Mouse (Mus musculus): ENCODE data around the gene Haspin.

Haspin gene

GRCm38 (mm10) chr11:73137591-73138501 is at the start of gene Haspin:
Gene Haspin (minus strand): TSS chr11:73138294.
- DNase-seq (ENCODE audit: low spot score in 2 of 2): peak; percentile 88

- DNase-seq (ENCODE audit: low spot score in 2 of 2): no peak
Observed at GRCm38 (mm10) chr11:73187231-73187630, 49.1 kb upstream of the Haspin start.

GRCm38 (mm10) chr11:73185872-73186615 is 48.0 kb upstream of the Haspin start:
- no peak for DNase-seq (ENCODE audit: low spot score in 2 of 2)

- DNase-seq (ENCODE audit: low spot score in 2 of 2): no peak
Observed at GRCm38 (mm10) chr11:73177895-73178294, 39.8 kb upstream of the Haspin start.

GRCm38 (mm10) chr11:73177509-73177875 is 39.4 kb upstream of the Haspin start:
- peak in 1 of 2 experiments; percentile 19 for DNase-seq (ENCODE audit: low spot score in 2 of 2)

- peak; percentile 92 for DNase-seq (ENCODE audit: low spot score in 2 of 2)
Observed at GRCm38 (mm10) chr11:73176608-73177508, 38.8 kb upstream of the Haspin start, which contains the start of the genes Emc6 and Tax1bp3. Gene Emc6 (minus strand): TSS chr11:73177037. Gene Tax1bp3 (plus strand): TSS chr11:73177083.

- DNase-seq (ENCODE audit: low spot score in 2 of 2): no peak
Observed at GRCm38 (mm10) chr11:73176186-73176585, 38.1 kb upstream of the Haspin start.

GRCm38 (mm10) chr11:73175612-73176011 is 37.5 kb upstream of the Haspin start:
- DNase-seq (ENCODE audit: low spot score in 2 of 2): no peak

- DNase-seq (ENCODE audit: low spot score in 2 of 2): no peak
Observed at GRCm38 (mm10) chr11:73172186-73172585, 34.1 kb upstream of the Haspin start.

- DNase-seq (ENCODE audit: low spot score in 2 of 2): peak; percentile 66 to 70
Observed at GRCm38 (mm10) chr11:73169231-73169630, 31.1 kb upstream of the Haspin start.

GRCm38 (mm10) chr11:73168576-73168975 is 30.5 kb upstream of the Haspin start:
- DNase-seq (ENCODE audit: low spot score in 2 of 2): no peak

- no peak for DNase-seq (ENCODE audit: low spot score in 2 of 2)
Observed at GRCm38 (mm10) chr11:73168071-73168470, 30.0 kb upstream of the Haspin start.

GRCm38 (mm10) chr11:73162284-73162683 is 24.2 kb upstream of the Haspin start:
- no peak for DNase-seq (ENCODE audit: low spot score in 2 of 2)

GRCm38 (mm10) chr11:73161616-73162015 is 23.5 kb upstream of the Haspin start:
- no peak for DNase-seq (ENCODE audit: low spot score in 2 of 2)

GRCm38 (mm10) chr11:73160811-73161200 is 22.7 kb upstream of the Haspin start:
- DNase-seq (ENCODE audit: low spot score in 2 of 2): no peak

- DNase-seq (ENCODE audit: low spot score in 2 of 2): peak in 1 of 2 experiments; percentile 13
Observed at GRCm38 (mm10) chr11:73159957-73160810, 22.1 kb upstream of the Haspin start, which contains the start of gene P2rx5. Gene P2rx5 (plus strand): TSS chr11:73160421.

- DNase-seq (ENCODE audit: low spot score in 2 of 2): no peak
Observed at GRCm38 (mm10) chr11:73155071-73155470, 17.0 kb upstream of the Haspin start.

GRCm38 (mm10) chr11:73148209-73148608 is 10.1 kb upstream of the Haspin start:
- DNase-seq (ENCODE audit: low spot score in 2 of 2): no peak

GRCm38 (mm10) chr11:73146975-73147365 is 8.9 kb upstream of the Haspin start:
- DNase-seq (ENCODE audit: low spot score in 2 of 2): no peak

Measured in right cerebral cortex, adult 2 months (tissue).